Mouse (Mus musculus) urinary bladder, postnatal 25 days (tissue): ENCODE results near the gene Gm8267.
"Not testable (repeated sequence)": the region's sequence is repeated elsewhere in the genome, so short reads cannot be mapped to it uniquely, and the experiment has no call there.

Experiments used
- DNase-seq: peaks from one replicate; pipeline ENCODE4 v3.0.0; 2022; ENCODE audit warnings: low spot score

Gene Gm8267

DNA sequence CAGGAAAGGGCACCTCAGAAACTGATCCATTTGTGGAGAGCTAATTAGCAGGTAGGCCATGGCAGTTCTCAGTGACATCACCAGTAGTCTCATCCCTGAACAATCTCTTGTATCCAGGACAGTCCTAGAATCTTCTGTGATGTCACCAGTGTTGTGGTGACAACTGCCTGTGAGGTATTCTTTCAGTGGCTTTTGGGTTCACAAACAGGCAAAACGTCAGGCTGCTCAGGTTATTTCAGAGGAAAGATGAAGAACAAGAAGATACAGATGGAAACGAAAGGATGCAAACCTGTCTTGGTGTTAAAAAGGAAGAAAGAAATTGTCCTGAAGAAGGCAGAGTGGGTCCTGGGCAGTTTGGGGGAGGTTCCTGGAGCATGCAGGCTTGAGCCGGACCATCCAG is at the start of gene Gm8267:
TSS of gene Gm8267 (minus strand) at position 101 of the 400 bp plus-strand sequence.
- no peak for DNase-seq

DNA sequence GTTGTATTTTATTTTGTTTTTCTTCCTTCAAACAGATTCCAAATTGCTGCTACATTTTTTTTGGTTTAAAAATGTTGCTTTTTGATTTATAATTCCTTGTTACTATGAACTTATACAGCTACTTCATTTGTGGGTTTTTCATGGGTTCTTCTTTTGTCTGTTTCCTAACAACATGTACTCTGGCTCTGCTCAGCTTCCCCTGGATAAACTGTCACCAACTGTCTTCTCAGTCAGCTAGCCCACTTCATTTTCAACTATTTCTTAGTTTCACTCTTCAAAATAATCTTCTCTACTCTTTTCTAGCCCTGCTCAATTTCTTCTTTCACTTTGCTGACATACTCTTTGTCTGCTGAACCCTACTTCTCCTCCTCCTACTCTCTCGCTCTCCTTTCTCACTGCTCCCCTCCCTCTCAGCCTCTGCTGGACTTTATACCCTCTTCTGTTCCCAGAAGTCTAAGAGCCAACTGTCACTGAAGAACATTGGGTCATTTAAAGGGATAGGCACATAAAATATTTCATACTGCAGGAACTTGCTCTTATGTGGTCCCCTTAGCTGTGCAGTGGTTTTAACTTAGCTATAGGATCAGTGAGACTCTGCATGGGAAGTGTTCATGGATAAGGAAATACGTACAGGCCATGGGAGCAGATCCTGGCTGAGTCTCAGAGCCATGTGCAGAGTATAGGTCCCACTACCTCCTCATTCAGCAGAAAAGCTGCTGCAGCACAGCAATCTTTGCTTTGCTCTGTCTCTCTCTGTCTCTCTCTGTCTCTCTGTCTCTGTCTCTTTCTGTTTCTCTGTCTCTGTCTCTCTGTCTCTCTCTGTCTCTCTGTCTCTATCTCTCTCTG is 39.6 kb upstream of the Gm8267 start:
- not testable (repeated sequence) for DNase-seq

DNA sequence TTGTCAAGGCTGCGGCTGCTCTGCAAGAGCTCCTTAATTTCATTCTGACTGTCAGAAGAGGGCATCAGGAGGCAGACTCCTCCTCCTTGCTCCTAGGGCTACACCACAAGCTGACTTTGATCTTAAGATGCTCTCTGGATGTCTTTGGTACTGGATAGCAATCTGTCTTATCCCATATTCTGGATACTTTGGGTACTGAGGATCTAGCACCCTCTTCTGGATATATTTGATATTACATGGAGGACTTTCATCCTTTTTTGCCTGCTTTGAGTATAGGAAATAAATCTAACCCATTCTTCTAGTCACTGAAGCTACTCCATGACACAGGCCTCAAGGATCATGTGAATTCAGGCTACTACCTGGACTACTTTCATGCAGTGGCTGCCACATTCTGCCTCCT is 7.4 kb downstream of the Gm8267 start:
- DNase-seq, result not testable (repeated sequence)

DNA sequence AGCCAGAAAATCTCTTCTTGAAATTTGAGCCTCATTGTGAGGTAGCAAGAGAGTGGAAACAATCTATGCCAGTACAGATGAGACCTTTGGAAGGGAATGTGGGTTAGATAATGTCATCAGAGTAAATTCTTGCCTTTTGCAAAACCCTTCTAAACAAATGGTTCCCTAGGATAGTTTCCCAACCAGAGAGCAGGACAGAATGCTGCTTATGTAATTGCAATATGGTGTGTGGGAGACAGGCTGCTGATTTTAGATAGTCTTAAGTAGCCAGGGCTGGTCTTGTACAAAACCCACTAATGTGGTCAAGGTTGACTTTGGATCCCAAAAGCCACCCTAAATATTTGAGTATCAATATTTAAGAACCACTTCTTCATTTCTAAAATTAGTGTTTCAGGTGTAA is 19.4 kb downstream of the Gm8267 start:
- DNase-seq, result not testable (repeated sequence)

DNA sequence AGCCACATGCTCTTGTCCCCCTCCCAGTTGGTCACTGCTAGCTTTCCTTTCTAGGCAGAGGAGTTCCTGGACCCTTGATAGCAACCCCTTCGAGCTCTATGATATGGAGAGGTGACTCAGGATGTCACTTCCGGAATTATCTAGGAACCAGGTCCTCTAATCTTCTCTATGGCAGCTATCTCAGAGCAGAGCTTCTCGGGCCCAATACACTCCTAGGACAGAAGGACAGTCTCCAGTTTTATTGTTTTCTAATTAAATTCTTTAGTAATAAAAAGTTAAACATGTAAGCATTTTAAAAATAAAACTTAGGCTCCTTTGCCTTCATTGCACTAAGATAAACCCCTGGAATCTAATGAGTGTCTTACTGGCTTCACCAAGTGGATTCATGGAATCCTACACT is 43.8 kb downstream of the Gm8267 start, which contains the start of gene Gm8257:
TSS of gene Gm8257 (minus strand) at position 101 of the 400 bp plus-strand sequence.
- DNase-seq, result not testable (repeated sequence)
